Mouse (Mus musculus): ENCODE data around the gene Trim37.

Gene Trim37

GRCm38 (mm10) chr11:87126824-87127816 is at the start of gene Trim37:
Trim37 (plus strand) TSS chr11:87127077.
- peak; percentile 96 for DNase-seq (ENCODE audit: low spot score)

DNA sequence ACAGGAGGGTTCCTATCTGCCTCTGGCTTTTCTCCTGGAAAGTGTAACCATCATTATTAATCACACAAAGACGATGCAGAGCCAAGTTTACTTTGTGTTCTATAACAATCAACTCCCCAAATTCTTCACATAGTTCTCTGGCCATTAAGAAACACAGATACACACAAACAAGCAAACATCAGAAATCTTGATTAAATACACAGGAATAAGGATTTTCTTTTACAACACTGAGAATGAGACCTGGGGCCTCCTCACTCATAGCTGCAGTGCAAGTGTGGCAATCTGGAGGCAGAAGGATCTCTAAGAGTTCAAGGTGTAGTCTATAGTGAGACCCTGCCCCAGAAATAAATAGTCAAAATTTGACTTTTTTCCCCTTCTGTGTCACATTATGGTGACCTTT is 43.2 kb upstream of the Trim37 start:
- DNase-seq (ENCODE audit: low spot score), result no peak

GRCm38 (mm10) chr11:87085461-87085860 is 41.4 kb upstream of the Trim37 start:
- no peak for DNase-seq (ENCODE audit: low spot score)

DNA sequence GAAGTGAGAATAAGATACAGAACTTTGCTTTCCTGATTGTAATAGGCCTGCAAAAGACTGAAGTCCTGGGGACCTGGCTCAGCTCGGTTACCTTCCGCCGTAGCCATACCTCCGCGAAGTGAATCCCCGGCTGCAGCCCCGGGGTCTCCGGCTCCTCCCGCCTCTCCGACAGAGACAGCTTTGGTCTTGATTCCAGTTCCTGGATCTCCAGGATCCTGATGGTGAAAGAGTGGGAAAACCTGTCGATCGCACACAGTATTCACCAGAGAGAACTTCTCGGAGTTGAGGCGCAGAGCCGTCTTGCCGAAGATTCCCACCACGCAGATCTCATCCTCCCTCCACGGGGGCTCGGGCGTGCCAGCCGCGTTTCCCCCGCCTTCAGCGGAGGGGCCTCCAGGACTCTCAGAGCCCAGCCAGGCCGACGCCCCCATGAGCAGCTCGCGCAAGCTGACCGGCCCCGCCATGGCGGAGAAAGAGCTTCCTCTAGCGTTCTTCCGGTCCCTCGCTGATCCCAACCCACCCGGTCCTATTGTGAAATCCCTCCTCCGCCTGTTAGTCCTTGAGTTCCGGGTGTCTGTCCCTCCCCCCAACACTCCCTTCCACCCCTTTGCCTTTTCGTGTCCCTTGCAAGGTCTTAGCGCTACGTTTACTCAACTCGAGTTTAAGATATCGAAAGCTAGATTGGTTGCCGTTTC is 40.4 kb upstream of the Trim37 start, which contains the start of gene Smg8:
TSS of gene Smg8 (minus strand) at position 485 of the 695 bp plus-strand sequence.
- DNase-seq (ENCODE audit: low spot score), result peak; percentile 93

DNA sequence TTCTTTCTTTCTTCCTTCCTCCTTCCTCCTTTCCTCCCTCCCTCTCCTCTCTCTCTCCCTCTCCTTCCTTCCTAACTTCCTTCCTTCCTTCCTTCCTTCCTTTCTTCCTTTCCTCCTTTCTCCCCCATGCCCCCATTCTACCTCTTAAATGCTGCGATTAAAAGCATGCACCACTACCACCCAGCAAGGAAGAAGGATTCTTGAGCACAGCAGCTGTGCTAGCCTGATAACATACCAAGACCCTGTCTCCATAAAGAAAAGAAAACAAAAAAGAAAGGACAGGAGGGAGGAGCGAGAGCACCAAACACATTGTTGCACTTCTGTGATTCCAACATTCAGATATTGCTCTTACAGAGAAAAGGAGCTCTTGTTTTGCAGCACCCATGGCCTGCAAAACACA is 39.7 kb upstream of the Trim37 start:
- DNase-seq (ENCODE audit: low spot score), result no peak

GRCm38 (mm10) chr11:87108409-87108754 is 18.5 kb upstream of the Trim37 start, which contains the start of gene Prr11:
Prr11 (minus strand) TSS chr11:87108708.
- no peak for DNase-seq (ENCODE audit: low spot score)

- DNase-seq (ENCODE audit: low spot score), result peak; percentile 99
Observed at GRCm38 (mm10) chr11:87108755-87109518, 17.9 kb upstream of the Trim37 start, which contains the start of gene Ska2. Ska2 (plus strand) TSS chr11:87109234.

GRCm38 (mm10) chr11:87109519-87110171 is 17.2 kb upstream of the Trim37 start:
- peak; percentile 70 for DNase-seq (ENCODE audit: low spot score)

DNA sequence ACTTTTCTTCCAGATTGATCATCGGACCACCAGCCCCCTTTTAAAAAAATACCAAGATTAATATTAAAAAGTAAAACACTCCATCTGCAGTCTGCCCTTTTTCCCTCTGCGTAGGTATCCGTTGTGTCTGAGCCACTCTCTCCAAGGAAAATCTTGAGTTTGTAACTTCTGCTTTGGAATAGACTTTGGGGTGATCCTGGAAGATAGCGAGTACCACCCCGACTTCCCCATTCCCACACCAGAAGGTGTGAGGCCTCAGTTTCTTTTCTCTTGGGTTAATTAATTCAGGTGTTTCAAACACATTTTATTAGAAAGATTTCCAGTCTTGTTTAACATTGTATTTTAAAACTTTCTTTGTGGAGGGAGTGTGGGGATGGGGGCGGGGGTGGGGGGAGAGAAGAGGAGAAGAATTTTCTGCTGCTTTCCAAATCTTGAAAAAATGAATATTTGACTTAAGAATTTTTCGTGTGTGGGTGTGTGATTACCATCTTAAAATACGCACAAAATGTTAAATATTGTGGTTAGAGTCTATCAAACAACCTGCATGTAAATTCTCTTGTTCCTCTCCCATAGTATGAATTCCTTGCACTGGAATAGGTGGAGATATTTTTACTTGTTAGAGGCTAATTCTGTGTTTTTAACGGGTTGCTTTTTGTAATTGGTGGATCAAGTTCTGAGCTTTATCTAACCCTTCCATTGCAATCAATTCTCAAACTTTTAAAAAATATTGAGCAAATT is 16.5 kb upstream of the Trim37 start:
- DNase-seq (ENCODE audit: low spot score), result no peak

DNA sequence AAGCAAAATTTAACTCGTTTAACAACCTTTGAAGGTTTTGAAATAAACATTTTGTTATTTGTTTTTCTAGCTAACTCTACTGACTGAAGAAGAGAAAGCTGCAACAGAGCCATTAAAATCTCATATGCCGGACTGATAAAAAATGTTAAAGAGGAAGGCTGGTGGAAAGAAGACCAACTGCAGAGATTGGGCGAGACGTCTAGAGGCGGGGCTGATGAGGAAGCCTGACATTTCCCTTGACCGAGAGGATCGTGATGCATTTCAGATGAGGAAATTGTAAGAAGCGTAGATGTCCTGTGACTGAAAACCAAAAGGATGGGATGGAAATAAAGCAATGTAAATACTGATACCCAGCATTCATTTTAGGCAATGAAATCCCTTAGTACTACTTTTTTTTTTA is 5.0 kb upstream of the Trim37 start:
- no peak for DNase-seq (ENCODE audit: low spot score)

DNA sequence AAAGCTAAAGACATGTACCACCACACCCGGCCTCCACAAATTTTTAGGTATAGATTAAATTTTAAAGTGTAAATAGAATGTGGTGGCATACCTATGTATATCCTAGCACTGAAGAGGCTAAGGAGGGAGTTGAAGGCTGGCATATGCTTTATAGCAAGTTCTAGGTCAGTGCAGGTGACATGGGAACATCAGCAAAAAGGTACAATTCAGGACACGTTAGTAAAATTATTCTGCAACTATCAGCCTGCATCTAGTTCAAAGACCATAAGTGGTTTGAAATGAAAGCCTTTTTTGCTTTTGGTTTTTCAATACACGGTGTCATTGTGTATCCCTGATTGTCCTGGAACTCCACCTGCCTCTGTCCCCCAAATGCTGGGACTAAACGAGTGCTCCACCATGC is 1.3 kb upstream of the Trim37 start:
- DNase-seq (ENCODE audit: low spot score), result no peak

DNA sequence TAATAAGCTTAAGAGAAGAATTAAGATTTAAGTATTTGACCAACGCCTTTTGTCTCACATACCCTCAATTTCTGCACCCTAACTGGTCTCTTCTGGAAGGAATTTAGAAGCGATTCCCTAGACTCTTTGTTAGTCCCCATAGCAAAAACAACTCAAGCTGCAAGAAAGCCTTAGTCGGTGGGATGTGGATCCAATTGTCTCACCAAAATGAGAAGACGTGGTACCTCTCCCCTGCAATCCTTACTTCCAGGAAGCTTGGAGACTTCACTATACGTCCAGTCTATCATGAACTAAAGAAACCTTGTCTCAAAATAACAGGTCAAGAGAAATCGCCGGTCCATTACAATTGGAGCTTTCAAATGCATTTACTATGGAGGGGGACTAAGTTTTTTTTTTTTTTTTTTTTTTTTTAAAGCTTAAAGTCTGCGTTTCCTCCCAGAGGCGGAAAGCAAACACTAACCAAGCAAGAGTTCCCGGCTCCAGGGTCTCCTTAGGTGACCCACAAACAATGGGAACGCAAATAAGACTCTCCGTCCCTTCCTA is 525 bp upstream of the Trim37 start:
- peak; percentile 31 for DNase-seq (ENCODE audit: low spot score)

DNA sequence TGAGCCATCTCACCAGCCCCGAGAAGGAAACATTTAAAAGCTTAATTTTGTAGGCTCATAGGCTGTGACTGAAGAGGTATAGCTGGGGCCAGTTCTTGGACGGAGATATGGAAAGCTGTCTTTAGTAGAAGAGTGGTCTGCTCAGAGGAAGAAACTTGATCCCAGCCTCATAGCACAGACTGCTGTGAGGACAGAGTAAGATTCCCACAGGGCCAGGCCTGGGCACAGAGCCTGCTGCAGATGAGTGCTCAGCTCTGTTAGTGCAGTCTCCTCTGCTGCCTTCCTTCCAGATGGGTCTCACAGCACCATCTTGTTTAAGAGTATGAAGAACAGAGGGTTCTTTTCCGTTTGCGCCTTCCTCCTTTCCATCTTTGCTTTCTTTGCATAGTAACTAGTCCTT is 9.4 kb downstream of the Trim37 start:
- DNase-seq (ENCODE audit: low spot score), result no peak

GRCm38 (mm10) chr11:87158012-87158411 is 31.1 kb downstream of the Trim37 start:
- no peak for DNase-seq (ENCODE audit: low spot score)

- DNase-seq (ENCODE audit: low spot score), result no peak
Observed at GRCm38 (mm10) chr11:87162687-87163086, 35.8 kb downstream of the Trim37 start.

DNA sequence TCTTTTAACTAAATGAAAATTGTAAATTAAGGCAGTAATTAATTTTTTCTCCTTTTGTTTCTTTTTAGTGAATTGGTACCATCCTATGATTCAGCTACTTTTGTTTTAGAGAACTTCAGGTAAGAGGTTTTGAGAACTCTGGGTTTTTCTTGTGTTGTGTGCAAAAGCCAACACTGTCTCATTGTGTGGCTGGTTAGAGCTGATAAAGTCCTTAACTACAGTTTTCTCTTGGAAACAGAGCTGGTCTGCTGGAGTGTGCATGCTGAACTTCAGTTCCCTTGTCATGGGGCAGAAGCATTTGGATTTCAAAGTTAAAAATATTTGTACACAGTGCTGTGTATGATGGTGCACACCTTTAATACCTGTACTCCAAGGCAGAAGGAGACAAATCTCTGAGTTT is 36.9 kb downstream of the Trim37 start:
- DNase-seq (ENCODE audit: low spot score), result no peak

- no peak for DNase-seq (ENCODE audit: low spot score)
Observed at GRCm38 (mm10) chr11:87173625-87174024, 46.7 kb downstream of the Trim37 start.

DNA sequence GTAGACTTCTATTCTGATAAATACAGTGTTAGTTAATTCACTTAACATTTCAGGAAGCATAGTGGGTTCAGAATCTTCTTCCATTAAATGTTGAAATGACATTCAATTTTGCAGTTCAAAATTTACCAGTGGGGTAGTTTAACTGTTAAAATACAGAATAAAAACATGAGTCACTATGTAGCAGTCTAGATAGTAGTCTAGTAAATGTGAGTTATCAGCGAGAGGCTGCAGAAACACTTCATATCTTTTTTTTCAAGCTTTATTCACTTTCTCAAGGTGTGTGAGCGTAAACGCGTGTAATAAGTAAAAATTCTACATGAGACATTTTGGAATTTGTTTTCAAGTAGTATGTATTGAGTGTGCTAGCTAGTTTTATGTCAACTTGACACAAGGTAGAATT is 48.2 kb downstream of the Trim37 start:
- no peak for DNase-seq (ENCODE audit: low spot score)

DNA sequence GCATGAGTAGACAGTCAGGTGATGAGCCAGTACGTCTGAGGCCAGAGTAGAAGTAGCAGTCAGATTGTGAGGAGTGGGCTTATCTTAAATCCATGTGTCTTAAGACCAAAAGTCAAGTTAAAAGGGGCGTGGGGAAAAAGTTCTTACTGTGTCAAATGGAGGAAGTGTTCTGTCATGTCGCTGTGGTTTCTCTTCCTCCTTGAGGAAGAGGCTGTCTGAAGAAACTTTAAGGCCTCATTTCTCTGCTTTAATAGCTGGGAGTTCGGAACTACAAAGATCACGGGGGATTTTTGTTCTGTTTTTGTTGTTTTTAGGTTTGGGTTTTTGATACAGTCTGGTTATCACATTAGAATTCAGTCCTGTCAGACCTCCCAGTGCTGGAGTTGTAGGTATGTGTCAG is 85.4 kb downstream of the Trim37 start:
- no peak for DNase-seq (ENCODE audit: low spot score)

DNA sequence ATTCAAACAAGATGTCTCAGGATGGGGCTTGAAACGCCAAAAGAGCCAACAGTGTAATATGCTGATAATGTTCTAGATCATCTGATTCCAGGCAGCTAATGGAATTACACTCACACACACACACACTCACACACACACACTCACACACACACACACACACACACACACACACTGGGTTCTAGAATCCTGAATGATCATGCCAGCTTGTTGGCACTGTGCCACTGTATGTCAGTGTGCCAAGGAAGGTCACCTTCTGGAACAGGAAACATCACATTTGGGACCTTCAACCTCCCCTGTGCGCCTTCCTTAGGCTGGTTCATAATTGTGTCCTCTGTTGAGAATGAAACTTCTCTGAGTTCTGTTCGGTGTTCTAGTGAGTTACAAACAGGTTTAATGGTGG is 95.8 kb downstream of the Trim37 start:
- DNase-seq (ENCODE audit: low spot score), result no peak

- no peak for DNase-seq (ENCODE audit: low spot score)
Observed at GRCm38 (mm10) chr11:87227056-87227455, 100.2 kb downstream of the Trim37 start.

Data from embryo, embryonic 10 days (tissue).